Mouse (Mus musculus) lung, postnatal 0 days (tissue): Measurements from ENCODE around the gene Dnah11.

Experiments
- CTCF ChIP-seq: IDR thresholded peaks from 2 replicates; pipeline ENCODE4 v1.5.1; 2016; ENCODE audit warnings: antibody characterized with exemption, mild to moderate bottlenecking
- EP300 ChIP-seq: IDR thresholded peaks from 2 replicates; pipeline ENCODE4 v1.6.1; 2016; ENCODE audit warnings: antibody characterized with exemption, mild to moderate bottlenecking, control low read depth

GRCm38 (mm10) chr12:118147521-118148033 is 51.3 kb downstream of the Dnah11 start:
- TF ChIP-seq EP300 = no peak
- TF ChIP-seq CTCF = no peak
